Mouse (Mus musculus) erythroblast, embryonic 14.5 days (primary cell): ENCODE measurements around the gene Ric8b. TPM values are rescaled to one million over a fixed set of nuclear protein-coding genes. Genes with fewer than 3 reads are reported as not detected.

ENCODE experiments used
- H3K27me3 ChIP-seq: 2 replicates; pipeline ENCODE4 v1.6.1; 2012; ENCODE audit warnings: inconsistent platforms; ENCODE audit not compliant: control insufficient read depth
- H3K36me3 ChIP-seq: 2 replicates; pipeline ENCODE4 v1.6.1; 2012; ENCODE audit warnings: mild to moderate bottlenecking, inconsistent platforms; ENCODE audit not compliant: control insufficient read depth
- H3K4me1 ChIP-seq: 2 replicates; pipeline ENCODE4 v1.6.1; 2012; ENCODE audit warnings: inconsistent platforms; ENCODE audit not compliant: control insufficient read depth
- H3K4me3 ChIP-seq: replicated peaks from 2 replicates; pipeline ENCODE3; 2012; ENCODE audit warnings: moderate library complexity, mild to moderate bottlenecking, inconsistent platforms
- H3K9me3 ChIP-seq: 2 replicates; pipeline ENCODE4 v1.6.1; 2012; ENCODE audit warnings: low read length, inconsistent platforms, mixed read lengths; ENCODE audit not compliant: control insufficient read depth
- GATA1 ChIP-seq: IDR thresholded peaks from 2 replicates; pipeline ENCODE4 v1.6.1; 2012; ENCODE audit warnings: low read length, inconsistent platforms, mixed read lengths
- TAL1 ChIP-seq: IDR thresholded peaks from 3 replicates; pipeline ENCODE4 v1.6.1; 2012; ENCODE audit warnings: low read length, inconsistent platforms, mixed read lengths
- polyA plus RNA-seq: library from polyadenylated mRNA; stranded (reverse); fragments of >175 nt; gene quantifications from 2 replicates; pipeline ENCODE4 v1.2.3, GENCODE M21; 2012

The Ric8b gene
- polyA plus RNA-seq, 1 experiment: 0.09 TPM

DNA sequence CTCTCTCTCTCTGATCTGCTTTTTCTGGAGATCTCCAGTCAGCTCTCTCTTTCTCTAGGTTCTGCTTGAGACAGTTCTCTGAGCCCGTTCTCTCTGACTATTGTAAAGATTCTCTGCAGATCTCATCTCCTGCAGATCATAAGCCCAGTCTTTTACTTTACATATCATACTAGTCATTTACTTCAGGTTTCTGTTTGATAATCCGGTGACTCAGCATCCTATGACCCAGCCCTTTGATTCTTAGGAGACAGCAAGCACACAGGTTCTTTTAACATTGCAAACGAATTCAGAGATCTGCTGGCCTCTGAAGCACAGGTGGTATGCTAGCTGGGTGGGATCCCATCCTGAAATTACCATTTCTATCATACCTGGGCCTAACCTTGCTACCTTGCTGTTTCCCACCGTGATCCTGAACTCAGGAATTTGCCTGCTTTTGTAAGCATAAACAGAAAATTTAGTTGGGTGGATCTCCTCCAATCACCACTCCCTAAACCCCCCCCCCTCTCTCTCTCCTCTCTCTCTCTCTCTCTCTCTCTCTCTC lies 133.3 kb downstream of the Ric8b start:
- Histone ChIP-seq H3K4me3 (no peak overlapping the region), H3K9me3 (no peaks in the 10 kb centered on the region), H3K27me3 (no peaks in the 10 kb centered on the region), H3K36me3 (no peaks in the 10 kb centered on the region), H3K4me1 (no peaks in the 10 kb centered on the region)
- TF ChIP-seq GATA1 (no peak), TAL1 (no peak)

DNA sequence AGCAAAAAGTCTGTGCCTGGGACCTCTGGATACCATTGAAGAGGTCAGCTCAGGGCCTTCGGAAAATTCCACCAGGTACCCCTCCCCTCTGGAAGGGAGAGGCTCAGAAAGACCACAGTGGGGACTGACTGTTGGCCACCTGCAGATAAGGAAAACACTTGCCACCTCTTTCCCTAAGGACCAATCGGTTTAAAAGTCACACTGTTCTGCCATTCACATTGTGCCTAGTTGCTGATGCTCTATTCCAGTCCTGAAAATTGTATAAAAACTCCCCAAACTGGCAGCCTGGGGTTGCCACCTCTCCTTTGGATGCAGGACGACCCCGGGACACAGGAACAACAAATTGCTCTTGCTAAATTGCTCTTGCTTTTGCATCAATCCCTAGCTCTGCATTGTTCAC lies 135.0 kb downstream of the Ric8b start:
- no peaks in the 10 kb centered on the region for H3K4me1 ChIP-seq

DNA sequence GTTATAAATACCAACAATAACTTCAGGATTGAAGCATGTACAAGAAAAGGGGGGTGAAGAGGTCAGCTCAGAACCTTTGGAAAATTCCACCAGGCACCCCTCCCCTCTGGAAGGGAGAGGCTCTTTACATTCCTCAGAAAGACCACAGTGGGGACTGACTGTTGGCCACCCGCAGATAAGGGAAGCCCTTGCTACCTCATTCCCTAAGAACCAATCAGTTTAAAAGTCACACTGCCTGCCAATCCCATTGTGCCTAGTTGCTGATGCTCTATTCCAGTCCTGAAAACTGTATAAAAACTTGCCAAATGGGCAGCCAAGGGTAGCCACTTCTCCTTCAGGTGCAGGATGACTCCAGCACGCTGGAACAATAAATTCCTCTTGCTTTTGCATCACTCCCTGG lies 137.5 kb downstream of the Ric8b start:
- TF ChIP-seq GATA1 (no peak), TAL1 (no peak)
- Histone ChIP-seq H3K4me1 (no peaks in the 10 kb centered on the region), H3K27me3 (no peaks in the 10 kb centered on the region), H3K9me3 (no peaks in the 10 kb centered on the region), H3K4me3 (no peak overlapping the region), H3K36me3 (no peaks in the 10 kb centered on the region)

More for the DNA sequence above, 135.0 kb downstream of the Ric8b start:
- Histone ChIP-seq H3K4me3 (no peak overlapping the region), H3K9me3 (no peaks in the 10 kb centered on the region), H3K36me3 (no peaks in the 10 kb centered on the region), H3K27me3 (no peaks in the 10 kb centered on the region)
- TF ChIP-seq GATA1 (no peak), TAL1 (no peak)

Other genes with a start within 250 kb of the Ric8b start
- gene Rfx4, start 161.6 kb upstream of the Ric8b start, polyA plus RNA-seq: not detected in 2 replicates
- gene Fhl4, start 184.9 kb downstream of the Ric8b start, polyA plus RNA-seq: not detected in 2 replicates
- 0.50 and 0.81 TPM in 2 replicates for gene Tmem263, start 185.0 kb downstream of the Ric8b start, polyA plus RNA-seq
- 0.02 TPM in 1 of 2 replicates, not detected in the other for gene Mterf2, start 210.4 kb downstream of the Ric8b start, polyA plus RNA-seq